Mouse (Mus musculus): Measurements from ENCODE around the gene Arid3a.
A peak's percentile ranks its signal among the peaks of the same experiment; 100 is the strongest.

The Arid3a gene

GRCm38 (mm10) chr10:79995636-79996035 is 68.8 kb downstream of the Arid3a start:
- no peak for DNase-seq (ENCODE audit: low read depth, low spot score)

- peak; percentile 83 for DNase-seq (ENCODE audit: low read depth, low spot score)
These were observed 69.6 kb downstream of the Arid3a start, which contains the start of gene Abca7 for GRCm38 (mm10) chr10:79996272-79997033. Gene Abca7 (plus strand): TSS chr10:79996494.

GRCm38 (mm10) chr10:79997034-79997760 is 70.4 kb downstream of the Arid3a start:
- no peak for DNase-seq (ENCODE audit: low read depth, low spot score)

GRCm38 (mm10) chr10:79997819-79998218 is 71.0 kb downstream of the Arid3a start:
- DNase-seq (ENCODE audit: low read depth, low spot score), result no peak

- no peak for DNase-seq (ENCODE audit: low read depth, low spot score)
These were observed 75.1 kb downstream of the Arid3a start for GRCm38 (mm10) chr10:80001945-80002344.

- no peak for DNase-seq (ENCODE audit: low read depth, low spot score)
These were observed 76.0 kb downstream of the Arid3a start for GRCm38 (mm10) chr10:80002829-80003228.

GRCm38 (mm10) chr10:80003374-80004232 is 76.8 kb downstream of the Arid3a start:
- no peak for DNase-seq (ENCODE audit: low read depth, low spot score)

GRCm38 (mm10) chr10:80004233-80004705 is 77.4 kb downstream of the Arid3a start:
- DNase-seq (ENCODE audit: low read depth, low spot score), result no peak

All from WW6 (cell line).